Mouse (Mus musculus) right cerebral cortex, adult 18-20 months (tissue): ENCODE data around the gene Olfr1291-ps1.

Experiments used
- DNase-seq: peaks from one replicate; pipeline ENCODE4 v3.0.0; 2022; ENCODE audit warnings: mixed read lengths

The Olfr1291-ps1 gene

DNA sequence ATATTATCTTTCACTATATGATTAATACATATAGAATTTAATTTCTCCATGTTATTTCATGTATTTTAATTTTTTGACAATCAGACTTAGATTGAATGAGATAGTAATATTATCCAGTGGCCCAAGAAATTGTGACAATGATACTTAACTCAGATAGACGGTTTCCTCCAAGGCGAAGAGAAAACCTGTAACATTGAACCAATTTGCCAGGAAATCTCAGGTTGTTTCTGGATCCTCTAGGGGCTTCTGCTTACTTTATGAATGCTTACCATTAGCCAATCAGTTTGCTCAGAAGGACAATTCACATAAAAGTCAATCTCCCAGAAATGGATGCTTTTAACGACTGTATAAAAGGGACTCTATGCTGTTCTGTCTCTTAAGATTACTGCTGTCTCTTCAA, at the start of gene Olfr1291-ps1:
TSS of gene Olfr1291-ps1 (plus strand) at position 301 of the 400 bp plus-strand sequence.
- no peak for DNase-seq

GRCm38 (mm10) chr2:111448842-111449241, 48.1 kb upstream of the Olfr1291-ps1 start, which contains the start of gene Olfr1287:
Gene Olfr1287, plus strand, starts transcription at chr2:111449142.
- DNase-seq = no peak

DNA sequence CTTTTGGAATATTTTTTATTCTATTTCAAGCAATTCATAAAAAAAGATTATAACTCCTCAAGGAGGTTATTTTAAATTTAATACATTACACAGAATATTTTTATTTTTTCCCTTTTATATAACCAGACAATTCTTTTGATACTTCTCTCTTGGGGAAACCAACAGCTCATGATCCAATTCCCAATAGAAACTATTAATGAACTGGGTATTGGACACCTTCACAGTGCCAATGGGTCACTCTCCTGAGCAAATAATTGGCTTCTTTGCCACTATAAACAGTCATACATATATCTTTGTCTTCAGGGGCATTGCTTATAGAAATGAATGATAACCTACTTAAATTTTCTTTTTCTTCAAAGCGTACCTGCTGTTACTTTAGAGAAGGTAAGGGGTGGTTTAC, 23.2 kb upstream of the Olfr1291-ps1 start, which contains the start of gene Olfr1288:
TSS of gene Olfr1288 (plus strand) at position 301 of the 400 bp plus-strand sequence.
- no peak for DNase-seq

- no peak for DNase-seq
These were observed 16.5 kb upstream of the Olfr1291-ps1 start, which contains the start of gene Olfr1289 for GRCm38 (mm10) chr2:111480519-111480918. Gene Olfr1289, plus strand, starts transcription at chr2:111480819.

DNA sequence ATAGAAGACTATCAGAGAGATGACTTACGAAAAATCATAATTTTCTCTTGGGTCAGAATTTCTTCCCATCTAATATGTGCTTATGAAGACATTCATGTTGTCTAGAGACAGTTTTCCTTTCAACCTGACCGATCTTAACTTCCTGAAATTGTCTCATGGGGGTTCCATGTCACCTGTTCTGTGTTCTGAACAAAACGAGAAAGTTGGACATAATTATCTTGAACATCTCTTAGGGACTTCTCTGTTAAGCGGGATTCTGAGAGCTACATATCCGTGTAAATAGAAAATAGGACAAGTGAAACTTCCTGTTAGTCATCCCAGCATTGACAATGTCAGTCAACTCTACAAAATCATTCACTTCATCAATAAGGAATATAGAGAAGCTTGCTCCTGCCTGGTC, 3.3 kb upstream of the Olfr1291-ps1 start, which contains the start of gene Olfr1290:
TSS of gene Olfr1290 (minus strand) at position 101 of the 400 bp plus-strand sequence.
- DNase-seq = no peak

- no peak for DNase-seq
These were observed 20.5 kb downstream of the Olfr1291-ps1 start for GRCm38 (mm10) chr2:111517451-111517850.

GRCm38 (mm10) chr2:111524903-111525302, 27.9 kb downstream of the Olfr1291-ps1 start, which contains the start of gene Olfr1293-ps:
Gene Olfr1293-ps, plus strand, starts transcription at chr2:111525203.
- DNase-seq = no peak

- DNase-seq = no peak
These were observed 43.2 kb downstream of the Olfr1291-ps1 start, which contains the start of gene Olfr1294 for GRCm38 (mm10) chr2:111540191-111540590. Gene Olfr1294, minus strand, starts transcription at chr2:111540291.
